ENCODE assay signal across 28 mouse cellular contexts in genomic region chr12:102505131-102505713, GRCm38 (mm10). TPM values are rescaled to one million over a fixed set of nuclear protein-coding genes. Genes with fewer than 3 reads are reported as not detected.
DNase-seq lines count a peak whose midpoint lies in the region; TF ChIP-seq lines count a peak whose summit lies in the region.
"Had no signal": no experiment of that assay in that cellular context is flagged by ENCODE, and none has a peak within 500 bp of the region (broad histone marks: within the 10 kb centered on the region; RNA-seq: fewer than 3 reads in every experiment).

No protein-coding gene starts in this region.

- no peak overlapping the region for H3K4me3 ChIP-seq in ES-Bruce4 (ENCODE audit: low read depth, low read length)
- H3K4me3 ChIP-seq in ES-E14 (ENCODE audit: insufficient read depth in 1 of 2, low read depth in 1 of 2, low read length in 2 of 2, poor library complexity in 1 of 2, severe bottlenecking in 1 of 2) = no peak overlapping the region
- no peak overlapping the region for H3K4me3 ChIP-seq in limb, embryonic 10.5 days
- H3K4me3 ChIP-seq: forebrain, embryonic 13.5 days; heart, adult 2 months; heart, embryonic 10.5 days; heart, embryonic 13.5 days; hindbrain, embryonic 12.5 days; hindbrain, embryonic 15.5 days had no signal

- WGBS in limb, embryonic 10.5 days = 77% methylated on average over 9 of the region's 9 CpGs

- H3K9ac ChIP-seq in ES-Bruce4 (ENCODE audit: low read depth, poor library complexity, severe bottlenecking) (no peak overlapping the region), ES-E14 (ENCODE audit: insufficient read depth, low read depth, low read length, poor library complexity, severe bottlenecking) (no peak overlapping the region)
- H3K9ac ChIP-seq: forebrain, embryonic 13.5 days; heart, embryonic 13.5 days; hindbrain, embryonic 12.5 days; hindbrain, embryonic 15.5 days had no signal

- peaks cover 5% of the 10 kb centered on the region for H3K4me1 ChIP-seq in ES-Bruce4 (ENCODE audit: control insufficient read depth, insufficient read depth, low read length)
- peaks cover 7 to 10% of the 10 kb centered on the region in 2 experiments; a peak in 3 of 4 replicates for H3K4me1 ChIP-seq in ES-E14 (ENCODE audit: control insufficient read depth in 2 of 2, insufficient read depth in 2 of 2, low read length in 2 of 2, poor library complexity in 1 of 2)
- peaks cover 12% of the 10 kb centered on the region; the same call in 1 of the 2 replicates for H3K4me1 ChIP-seq in limb, embryonic 10.5 days
- H3K4me1 ChIP-seq: hindbrain, embryonic 15.5 days had no signal

- 0 out of 2 replicates have a peak overlapping the region, but pooled peaks have one; percentile 57 for H3K27ac ChIP-seq in ES-Bruce4 (ENCODE audit: insufficient read depth, low read length)
- H3K27ac ChIP-seq in ES-E14 (ENCODE audit: insufficient read depth, low read depth, low read length, poor library complexity, severe bottlenecking) = 0 out of 2 replicates have a peak overlapping the region, but pooled peaks have one; percentile 1
- H3K27ac ChIP-seq in limb, embryonic 10.5 days = peak overlapping the region; percentile 9; the same call in 1 of the 2 replicates
- H3K27ac ChIP-seq: forebrain, embryonic 13.5 days; heart, adult 2 months; heart, embryonic 10.5 days; heart, embryonic 13.5 days; hindbrain, embryonic 12.5 days; hindbrain, embryonic 15.5 days had no signal

- H3K27me3 ChIP-seq in ES-Bruce4 (ENCODE audit: control insufficient read depth, insufficient read depth, low read length, poor library complexity, severe bottlenecking) = no peaks in the 10 kb centered on the region
- no peaks in the 10 kb centered on the region for H3K27me3 ChIP-seq in limb, embryonic 10.5 days (ENCODE audit: low read depth, poor library complexity, severe bottlenecking)
- H3K27me3 ChIP-seq: CH12.LX; forebrain, embryonic 13.5 days; heart, embryonic 13.5 days; hindbrain, embryonic 12.5 days; hindbrain, embryonic 15.5 days had no signal

- H3K9me3 ChIP-seq in ES-Bruce4 (replicated peaks; ENCODE audit: control insufficient read depth, insufficient read depth, low read length, poor library complexity, severe bottlenecking) (no peaks in the 10 kb centered on the region), ES-E14 (ENCODE audit: control insufficient read depth, insufficient read depth, low read depth, low read length) (no peaks in the 10 kb centered on the region)
- no peaks in the 10 kb centered on the region for H3K9me3 ChIP-seq in limb, embryonic 10.5 days (replicated peaks)
- H3K9me3 ChIP-seq: forebrain, embryonic 13.5 days; G1E; heart, embryonic 10.5 days; heart, embryonic 13.5 days; hindbrain, embryonic 12.5 days; hindbrain, embryonic 15.5 days had no signal

- no peak for TF ChIP-seq EP300 in ES-Bruce4 (IDR thresholded peaks at IDR 0.05; ENCODE audit: insufficient read depth, low read depth, low read length)

- DNase-seq in ES-E14 (ENCODE audit: low read depth, low spot score) (peak; percentile 24), R1 (ENCODE audit: low read depth, low spot score) (peak; percentile 78), adipocyte (ENCODE audit: low spot score) (no peak)
- no peak for DNase-seq in limb, embryonic 10.5 days (ENCODE audit: low spot score)
- DNase-seq in right cerebral cortex, postnatal 14 days = no peak
- no peak for DNase-seq in cerebellum, postnatal 4 days (ENCODE audit: low spot score in 2 of 2)
- DNase-seq: adrenal gland, adult 8-10 months; adrenal gland, postnatal 25 days; B cell, adult 2 months; cerebellum, adult 11-12 months; cerebellum, adult 8-10 months; cerebellum, postnatal 10 days; cerebellum, postnatal 36 days; gastrocnemius, postnatal 10 days; gastrocnemius, postnatal 36 days; heart, adult 2 months; heart, postnatal 14 days; heart, postnatal 4 days had no signal

- TF ChIP-seq POLR2A in ES-Bruce4 (IDR thresholded peaks at IDR 0.05; ENCODE audit: insufficient read depth, low read length) = no peak

- TF ChIP-seq CTCF in ES-Bruce4 (IDR thresholded peaks at IDR 0.05; ENCODE audit: low read depth, low read length) = no peak

- H3K36me3 ChIP-seq in ES-Bruce4 (ENCODE audit: control insufficient read depth, insufficient read depth, low read length, poor library complexity, severe bottlenecking) (no peaks in the 10 kb centered on the region), ES-E14 (ENCODE audit: control insufficient read depth, insufficient read depth, low read length, poor library complexity, severe bottlenecking) (no peaks in the 10 kb centered on the region)
- no peaks in the 10 kb centered on the region for H3K36me3 ChIP-seq in limb, embryonic 10.5 days
- H3K36me3 ChIP-seq: G1E; heart, embryonic 10.5 days; heart, embryonic 13.5 days; hindbrain, embryonic 12.5 days; hindbrain, embryonic 15.5 days had no signal

- in situ Hi-C loops in ES-E14 (cut with MboI; ENCODE audit: low sequenced_read_pairs in 2 of 2, unreplicated experiment in 2 of 2) = loop anchor here (10.0 to 25.0 kb wide), 2 partner anchors 220 to 232 kb away; partner anchors contain the start of genes Moap1 (in 1 of the 2) and Tmem251 (in 1 of the 2)

TF ChIP-seq in ES-E14, 5 proteins besides CTCF, POLR2A, EP300 and RAD21:
- TF ChIP-seq HCFC1 (IDR thresholded peaks at IDR 0.05; ENCODE audit: borderline replicate concordance, insufficient read depth, low read length) (no peak), MAFK (IDR thresholded peaks at IDR 0.05; ENCODE audit: insufficient read depth, low read depth, low read length) (no peak), CHD2 (IDR thresholded peaks at IDR 0.05; ENCODE audit: low read depth, low read length) (no peak), ZC3H11A (IDR thresholded peaks at IDR 0.05; ENCODE audit: borderline replicate concordance, low read depth, low read length) (no peak), ZNF384 (IDR thresholded peaks at IDR 0.05; ENCODE audit: low read depth, low read length) (no peak)

RNA-seq across cellular contexts. Expression of gene Golga5, which starts 36.3 kb away (rescaled TPM):
- 32.9 and 34.8 TPM in 2 replicates for polyA plus RNA-seq in ES-Bruce4 (2011; ENCODE audit: insufficient read depth, insufficient read length, low read depth, missing spikeins)
- total RNA-seq in ES-E14 (2012; rRNA removed) = 24.9 and 30.8 TPM in 2 replicates
- 27.1 and 30.9 TPM in 2 replicates for polyA plus RNA-seq in limb, embryonic 10.5 days (2016; fragmentation: Nextera tagmentation; extraction: Ambion mirVana)

RNA-seq across cellular contexts. Expression of gene Chga, which starts 49.5 kb away (rescaled TPM):
- polyA plus RNA-seq in ES-Bruce4 (2011; ENCODE audit: insufficient read depth, insufficient read length, low read depth, missing spikeins) = 4.4 and 4.5 TPM in 2 replicates
- total RNA-seq in ES-E14 (2012; rRNA removed) = 11.9 and 26.5 TPM in 2 replicates
- polyA plus RNA-seq in limb, embryonic 10.5 days (2016; fragmentation: Nextera tagmentation; extraction: Ambion mirVana) = 0.15 and 0.23 TPM in 2 replicates
- total RNA-seq: CH12.LX; gastrocnemius, adult 18-20 months; gastrocnemius, postnatal 36 days; granulocyte monocyte progenitor cell, adult 5-6 weeks; heart, adult 2 months had no signal
- polyA plus RNA-seq: G1E had no signal

Comparison
In these comparisons a context has a peak if more than half of its experiments do, and no peak if none do; other contexts are left out.
1. H3K27ac ChIP-seq: peak in every context shown above with its lines; median percentile 57 in ES-Bruce4; 9 in limb, embryonic 10.5 days; 1 in ES-E14.
2. DNase-seq: peak in ES-E14 (single experiment) and R1 (single experiment); none in limb, embryonic 10.5 days (single experiment), right cerebral cortex, postnatal 14 days (single experiment), cerebellum, postnatal 4 days (0 of 2) and adipocyte (single experiment).